Mouse (Mus musculus) hindbrain, postnatal 0 days (tissue): ENCODE measurements around the gene Dpy19l1. TPM values are rescaled to one million over a fixed set of nuclear protein-coding genes. Genes with fewer than 3 reads are reported as not detected.
A peak's percentile ranks its signal among the peaks of the same experiment; 100 is the strongest.

Experiments
- ATAC-seq: fragments of 200-750 bp; cut with Nextera tagmentation; 2 replicates; pipeline ENCODE4 v1.8.0; 2017; ENCODE audit warnings: mild to moderate bottlenecking, moderate TSS enrichment, moderate library complexity
- DNase-seq: peaks from one replicate; pipeline ENCODE4 v3.0.0-alpha.2; 2015; ENCODE audit warnings: low spot score
- H3K27ac ChIP-seq: fragments of 300-500 bp; sonication (generic); 2 replicates; pipeline ENCODE4 v1.5.1; 2014; ENCODE audit warnings: mild to moderate bottlenecking
- H3K27me3 ChIP-seq: fragments of 300-500 bp; sonication (generic); 2 replicates; pipeline ENCODE4 v1.6.1; 2014; ENCODE audit warnings: low read length, mixed read lengths; ENCODE audit not compliant: insufficient read depth
- H3K36me3 ChIP-seq: fragments of 300-500 bp; sonication (generic); 2 replicates; pipeline ENCODE4 v1.6.1; 2014; ENCODE audit warnings: low read length, mixed read lengths; ENCODE audit not compliant: insufficient read depth
- H3K4me1 ChIP-seq: fragments of 300-500 bp; sonication (generic); 2 replicates; pipeline ENCODE4 v1.6.1; 2014; ENCODE audit warnings: antibody characterized with exemption, low read length, mixed read lengths; ENCODE audit not compliant: insufficient read depth
- H3K4me2 ChIP-seq: fragments of 300-500 bp; sonication (generic); 2 replicates; pipeline ENCODE4 v1.6.1; 2014; ENCODE audit warnings: low read depth, mild to moderate bottlenecking, low read length, moderate library complexity, mixed read lengths
- H3K4me3 ChIP-seq: fragments of 300-500 bp; sonication (generic); 2 replicates; pipeline ENCODE4 v1.5.1; 2014; ENCODE audit warnings: low read length
- H3K9ac ChIP-seq: fragments of 300-500 bp; sonication (generic); replicated peaks from 2 replicates; pipeline ENCODE4 v1.6.1; 2014; ENCODE audit warnings: mild to moderate bottlenecking, low read length, moderate library complexity, mixed read lengths
- H3K9me3 ChIP-seq: fragments of 300-500 bp; sonication (generic); 2 replicates; pipeline ENCODE4 v1.6.1; 2016; ENCODE audit warnings: low read length, mixed read lengths
- CTCF ChIP-seq: IDR thresholded peaks from 2 replicates; pipeline ENCODE4 v1.5.1; 2016; ENCODE audit warnings: antibody characterized with exemption, control low read depth, low read depth
- WGBS: fragments of 180-500 bp; shearing (Covaris S2); extraction: QIAGEN DNeasy Blood & Tissue Kit; methylation state at CpG from one replicate; pipeline ENCODE4 v1.1.7; 2014; 5-methylcytosine and 5-hydroxymethylcytosine counted together
- polyA plus RNA-seq: library from polyadenylated mRNA; unstranded; fragments of >200 nt; fragmentation: Nextera tagmentation; extraction: Ambion mirVana; gene quantifications from 2 replicates; pipeline ENCODE4 v1.2.1, GENCODE M21; 2015
- total RNA-seq: library from RNA; depleted of rRNA; stranded (reverse); fragments of >200 nt; gene quantifications from 2 replicates; pipeline ENCODE4 v1.2.3, GENCODE M21; 2014

The Dpy19l1 gene
- total and polyA plus RNA-seq, 2 experiments from 2014 or later: 15.6 to 56.4 TPM

- 0% methylated on average over 38 of the region's 48 CpGs for WGBS
- Histone ChIP-seq H3K36me3 (no peaks in the 10 kb centered on the region), H3K4me2 (peak overlapping the region; percentile 73)
Observed at GRCm38 (mm10) chr9:24502571-24503004, 352 bp downstream of the Dpy19l1 start.

GRCm38 (mm10) chr9:24501618-24502017 is 1.3 kb downstream of the Dpy19l1 start:
- peak overlapping the region; percentile 86 for H3K4me3 ChIP-seq
- H3K4me2 ChIP-seq: peak overlapping the region; percentile 73
- H3K27me3 ChIP-seq: no peaks in the 10 kb centered on the region
- TF ChIP-seq CTCF: peak; percentile 48
- no peaks in the 10 kb centered on the region for H3K9me3 ChIP-seq
- H3K4me1 ChIP-seq: peaks cover 8% of the 10 kb centered on the region; the same call in 1 of the 2 replicates
- DNase-seq (peak; percentile 40), ATAC-seq (no peak)
- no peak overlapping the region for H3K27ac ChIP-seq
- peak overlapping the region; percentile 70; the same call in 1 of the 2 replicates for H3K9ac ChIP-seq
- H3K36me3 ChIP-seq: no peaks in the 10 kb centered on the region
- WGBS: 24% methylated on average over 2 of the region's 2 CpGs

More at GRCm38 (mm10) chr9:24502571-24503004, 352 bp downstream of the Dpy19l1 start:
- H3K9me3 ChIP-seq: no peaks in the 10 kb centered on the region
- peak; percentile 58 for DNase-seq
- H3K9ac ChIP-seq: peak overlapping the region; percentile 70
- 0 out of 2 replicates have a peak, but pooled peaks have one; percentile 9 for TF ChIP-seq CTCF
- peaks cover 8% of the 10 kb centered on the region; the same call in 1 of the 2 replicates for H3K4me1 ChIP-seq
- no peaks in the 10 kb centered on the region for H3K27me3 ChIP-seq
- ATAC-seq: peak; percentile 84
- H3K27ac ChIP-seq: peak overlapping the region; percentile 86
- H3K4me3 ChIP-seq: peak overlapping the region; percentile 86

GRCm38 (mm10) chr9:24496226-24496625 is 6.7 kb downstream of the Dpy19l1 start:
- ATAC-seq (no peak), DNase-seq (no peak)
- TF ChIP-seq CTCF: no peak
- Histone ChIP-seq H3K9me3 (no peaks in the 10 kb centered on the region), H3K9ac (no peak overlapping the region), H3K27ac (no peak overlapping the region), H3K27me3 (no peaks in the 10 kb centered on the region), H3K4me3 (no peak overlapping the region), H3K4me1 (no peaks in the 10 kb centered on the region; the same call in 1 of the 2 replicates), H3K36me3 (no peaks in the 10 kb centered on the region), H3K4me2 (no peak overlapping the region)
- 96% methylated on average over 2 of the region's 2 CpGs for WGBS

- ATAC-seq (no peak), DNase-seq (no peak)
- no peaks in the 10 kb centered on the region for H3K4me1 ChIP-seq
- 94% methylated on average over 5 of the region's 5 CpGs for WGBS
- no peak overlapping the region for H3K27ac ChIP-seq
- no peaks in the 10 kb centered on the region for H3K36me3 ChIP-seq
- no peaks in the 10 kb centered on the region for H3K27me3 ChIP-seq
- H3K4me2 ChIP-seq: no peak overlapping the region
- H3K9ac ChIP-seq: no peak overlapping the region
- no peak overlapping the region for H3K4me3 ChIP-seq
- no peak for TF ChIP-seq CTCF
- no peaks in the 10 kb centered on the region for H3K9me3 ChIP-seq
Observed at GRCm38 (mm10) chr9:24490516-24490915, 12.4 kb downstream of the Dpy19l1 start.

- no peak overlapping the region for H3K4me2 ChIP-seq
- no peaks in the 10 kb centered on the region for H3K27me3 ChIP-seq
- H3K27ac ChIP-seq: no peak overlapping the region
- ATAC-seq (no peak), DNase-seq (no peak)
- 94% methylated on average over 6 of the region's 6 CpGs for WGBS
- no peaks in the 10 kb centered on the region for H3K36me3 ChIP-seq
- no peak for TF ChIP-seq CTCF
- no peak overlapping the region for H3K4me3 ChIP-seq
- no peak overlapping the region for H3K9ac ChIP-seq
- no peaks in the 10 kb centered on the region for H3K9me3 ChIP-seq
- H3K4me1 ChIP-seq: no peaks in the 10 kb centered on the region
Observed at GRCm38 (mm10) chr9:24488425-24489104, 14.4 kb downstream of the Dpy19l1 start.

- Histone ChIP-seq H3K4me3 (no peak overlapping the region), H3K4me2 (no peak overlapping the region), H3K27ac (no peak overlapping the region), H3K9ac (no peak overlapping the region), H3K9me3 (no peaks in the 10 kb centered on the region), H3K4me1 (no peaks in the 10 kb centered on the region), H3K36me3 (no peaks in the 10 kb centered on the region), H3K27me3 (no peaks in the 10 kb centered on the region)
- DNase-seq (no peak), ATAC-seq (no peak)
- WGBS: 85% methylated on average over 5 of the region's 5 CpGs
- no peak for TF ChIP-seq CTCF
Observed at GRCm38 (mm10) chr9:24482375-24482774, 20.6 kb downstream of the Dpy19l1 start.

- DNase-seq (no peak), ATAC-seq (no peak)
- Histone ChIP-seq H3K4me3 (no peak overlapping the region), H3K27ac (no peak overlapping the region), H3K4me1 (no peaks in the 10 kb centered on the region), H3K4me2 (no peak overlapping the region), H3K27me3 (no peaks in the 10 kb centered on the region), H3K36me3 (no peaks in the 10 kb centered on the region), H3K9ac (no peak overlapping the region), H3K9me3 (no peaks in the 10 kb centered on the region)
- no peak for TF ChIP-seq CTCF
- 82% methylated on average over 2 of the region's 2 CpGs for WGBS
Observed at GRCm38 (mm10) chr9:24477251-24477650, 25.7 kb downstream of the Dpy19l1 start.
